Mouse (Mus musculus) MEL (cell line): Measurements from ENCODE around the gene 1700010B08Rik. TPM values are rescaled to one million over a fixed set of nuclear protein-coding genes. Genes with fewer than 3 reads are reported as not detected.

Source experiments
- DNase-seq: peaks from one replicate; pipeline ENCODE4 v3.0.0; 2011; ENCODE audit warnings: low read depth, low spot score
- H3K27ac ChIP-seq: 2 replicates; pipeline ENCODE4 v1.5.1; 2012; ENCODE audit warnings: low read depth, mild to moderate bottlenecking, control low read depth, low read length, moderate library complexity; ENCODE audit not compliant: control insufficient read depth
- H3K27me3 ChIP-seq, 2 experiments: fragments of 150-350 bp in 1 of 2; sonication (generic) in 1 of 2; 2 replicates each; pipeline ENCODE4 v1.6.1; 2012; ENCODE audit warnings: low read length in 2 of 2, mild to moderate bottlenecking in 2 of 2, improper control_type of control experiment in 1 of 2, moderate library complexity in 1 of 2; ENCODE audit not compliant: insufficient read depth in 2 of 2, control insufficient read depth in 1 of 2
- H3K36me3 ChIP-seq, 2 experiments: 2 replicates each; pipeline ENCODE4 v1.6.1; 2012 to 2014; ENCODE audit warnings: low read length in 2 of 2, improper control_type of control experiment in 1 of 2, inconsistent platforms in 1 of 2, mild to moderate bottlenecking in 1 of 2; ENCODE audit not compliant: insufficient read depth in 2 of 2, control insufficient read depth in 1 of 2
- H3K4me1 ChIP-seq, 2 experiments: fragments of 150-350 bp in 1 of 2; sonication (generic) in 1 of 2; 2 replicates each; pipeline ENCODE4 v1.6.1; 2012; ENCODE audit warnings: low read length in 2 of 2, improper control_type of control experiment in 1 of 2, mild to moderate bottlenecking in 1 of 2; ENCODE audit not compliant: insufficient read depth in 2 of 2, control insufficient read depth in 1 of 2
- H3K4me3 ChIP-seq, 2 experiments: fragments of 150-350 bp in 1 of 2; sonication (generic) in 1 of 2; 2 replicates each; pipeline ENCODE4 v1.5.1; 2012; ENCODE audit warnings: low read depth in 2 of 2, low read length in 2 of 2, mild to moderate bottlenecking in 2 of 2, moderate library complexity in 2 of 2, control low read depth in 1 of 2, improper control_type of control experiment in 1 of 2; ENCODE audit not compliant: control insufficient read depth in 1 of 2, insufficient read depth in 1 of 2
- H3K79me2 ChIP-seq: 2 replicates; pipeline ENCODE4 v1.6.1; 2012; ENCODE audit warnings: mild to moderate bottlenecking, low read length, moderate library complexity; ENCODE audit not compliant: control insufficient read depth, poor library complexity, insufficient read depth
- H3K9ac ChIP-seq: 2 replicates; pipeline ENCODE4 v1.6.1; 2012; ENCODE audit warnings: low read depth, mild to moderate bottlenecking, control low read depth, low read length, moderate library complexity; ENCODE audit not compliant: control insufficient read depth, poor library complexity, severe bottlenecking
- H3K9me3 ChIP-seq: fragments of 150-350 bp; sonication (generic); replicated peaks from 2 replicates; pipeline ENCODE4 v1.6.1; 2012; ENCODE audit warnings: mild to moderate bottlenecking, low read length, improper control_type of control experiment, moderate library complexity; ENCODE audit not compliant: insufficient read depth
- BHLHE40 ChIP-seq: IDR thresholded peaks from 2 replicates; pipeline ENCODE4 v1.6.1; 2012; ENCODE audit warnings: low read depth, mild to moderate bottlenecking, inconsistent platforms, low read length, improper control_type of control experiment, borderline replicate concordance
- CHD1 ChIP-seq: IDR thresholded peaks from 2 replicates; pipeline ENCODE4 v1.6.1; 2012; ENCODE audit warnings: low read depth, mild to moderate bottlenecking, inconsistent platforms, low read length, improper control_type of control experiment
- CHD2 ChIP-seq: IDR thresholded peaks from 2 replicates; pipeline ENCODE4 v1.6.1; 2011; ENCODE audit warnings: low read length, improper control_type of control experiment
- CTCF ChIP-seq, 3 experiments: IDR thresholded peaks in 2 of 3; conservative IDR thresholded peaks in 1 of 3; 2 replicates each; pipeline ENCODE4 v1.5.1; 2011 to 2012; ENCODE audit warnings: low read length in 3 of 3, low read depth in 2 of 3, mild to moderate bottlenecking in 2 of 3, improper control_type of control experiment in 1 of 3, inconsistent platforms in 1 of 3, mixed read lengths in 1 of 3, moderate library complexity in 1 of 3; ENCODE audit not compliant: control insufficient read depth in 1 of 3, insufficient read depth in 1 of 3, poor library complexity in 1 of 3, severe bottlenecking in 1 of 3
- EP300 ChIP-seq, 2 experiments: IDR thresholded peaks; 2 replicates each; pipeline ENCODE4 v1.6.1; 2011; ENCODE audit warnings: improper control_type of control experiment in 2 of 2, low read length in 2 of 2, low read depth in 1 of 2, mild to moderate bottlenecking in 1 of 2
- ETS1 ChIP-seq: IDR thresholded peaks from 2 replicates; pipeline ENCODE4 v1.6.1; 2012; ENCODE audit warnings: low read depth, mild to moderate bottlenecking, inconsistent platforms, low read length, improper control_type of control experiment, moderate library complexity
- GABPA ChIP-seq: IDR thresholded peaks from 2 replicates; pipeline ENCODE4 v1.6.1; 2012; ENCODE audit warnings: low read depth, mild to moderate bottlenecking, inconsistent platforms, low read length, improper control_type of control experiment, moderate library complexity
- GATA1 ChIP-seq: IDR thresholded peaks from 2 replicates; pipeline ENCODE4 v1.6.1; 2011; ENCODE audit warnings: low read depth, low read length, improper control_type of control experiment
- JUND ChIP-seq: IDR thresholded peaks from 2 replicates; pipeline ENCODE4 v1.6.1; 2011; ENCODE audit warnings: low read depth, mild to moderate bottlenecking, improper control_type of control experiment, low read length
- MAZ ChIP-seq: IDR thresholded peaks from 2 replicates; pipeline ENCODE4 v1.6.1; 2012; ENCODE audit warnings: low read depth, mild to moderate bottlenecking, inconsistent platforms, low read length, improper control_type of control experiment
- MXI1 ChIP-seq: IDR thresholded peaks from 2 replicates; pipeline ENCODE4 v1.6.1; 2011; ENCODE audit warnings: mild to moderate bottlenecking, low read depth, low read length, improper control_type of control experiment
- MYB ChIP-seq: IDR thresholded peaks from 2 replicates; pipeline ENCODE4 v1.6.1; 2011; ENCODE audit warnings: mild to moderate bottlenecking, low read depth, low read length, improper control_type of control experiment
- MYC ChIP-seq: IDR thresholded peaks from 2 replicates; pipeline ENCODE4 v1.6.1; 2011; ENCODE audit warnings: low read depth, mild to moderate bottlenecking, low read length, improper control_type of control experiment, moderate library complexity
- NELFE ChIP-seq: IDR thresholded peaks from 2 replicates; pipeline ENCODE4 v1.6.1; 2011; ENCODE audit warnings: low read depth, low read length, improper control_type of control experiment
- NRF1 ChIP-seq: IDR thresholded peaks from 2 replicates; pipeline ENCODE4 v1.6.1; 2014; ENCODE audit warnings: low read depth, mild to moderate bottlenecking, inconsistent platforms, low read length, improper control_type of control experiment, moderate library complexity; ENCODE audit not compliant: poor library complexity, insufficient read depth, severe bottlenecking
- POLR2A ChIP-seq, 2 experiments: IDR thresholded peaks; 2 replicates each; pipeline ENCODE4 v1.6.1; 2011 to 2012; ENCODE audit warnings: low read length in 2 of 2, mild to moderate bottlenecking in 2 of 2, control low read depth in 1 of 2, improper control_type of control experiment in 1 of 2, low read depth in 1 of 2, moderate library complexity in 1 of 2; ENCODE audit not compliant: control insufficient read depth in 1 of 2, insufficient read depth in 1 of 2, poor library complexity in 1 of 2
- POLR2AphosphoS2 ChIP-seq: IDR thresholded peaks from 2 replicates; pipeline ENCODE4 v1.6.1; 2011; ENCODE audit warnings: low read length, improper control_type of control experiment
- POLR2AphosphoS5 ChIP-seq: IDR thresholded peaks from 2 replicates; pipeline ENCODE4 v1.6.1; 2012; ENCODE audit warnings: low read depth, borderline replicate concordance, mild to moderate bottlenecking, inconsistent platforms, low read length, moderate library complexity, mixed read lengths
- RAD21 ChIP-seq: IDR thresholded peaks from 2 replicates; pipeline ENCODE4 v1.6.1; 2011; ENCODE audit warnings: mild to moderate bottlenecking, low read depth, low read length, improper control_type of control experiment
- SIN3A ChIP-seq: IDR thresholded peaks from 2 replicates; pipeline ENCODE4 v1.6.1; 2012; ENCODE audit warnings: low read length, improper control_type of control experiment, inconsistent platforms
- SMC3 ChIP-seq: IDR thresholded peaks from 2 replicates; pipeline ENCODE4 v1.6.1; 2011; ENCODE audit warnings: low read depth, low read length, improper control_type of control experiment
- TAL1 ChIP-seq: IDR thresholded peaks from 2 replicates; pipeline ENCODE4 v1.6.1; 2012; ENCODE audit warnings: mild to moderate bottlenecking, inconsistent platforms, low read length, moderate library complexity, mixed read lengths
- TBP ChIP-seq: IDR thresholded peaks from 2 replicates; pipeline ENCODE4 v1.8.0; 2011; ENCODE audit warnings: low read depth, low read length, improper control_type of control experiment
- USF1 ChIP-seq: IDR thresholded peaks from 2 replicates; pipeline ENCODE4 v1.6.1; 2014; ENCODE audit warnings: low read depth, mild to moderate bottlenecking, inconsistent platforms, low read length, improper control_type of control experiment, moderate library complexity
- ZC3H11A ChIP-seq: IDR thresholded peaks from 2 replicates; pipeline ENCODE4 v1.6.1; 2012; ENCODE audit warnings: low read depth, mild to moderate bottlenecking, inconsistent platforms, low read length, improper control_type of control experiment
- ZKSCAN1 ChIP-seq: IDR thresholded peaks from 2 replicates; pipeline ENCODE4 v1.6.1; 2012; ENCODE audit warnings: low read depth, mild to moderate bottlenecking, inconsistent platforms, low read length, improper control_type of control experiment, moderate library complexity
- ZMIZ1 ChIP-seq: IDR thresholded peaks from 2 replicates; pipeline ENCODE4 v1.6.1; 2012; ENCODE audit warnings: low read depth, mild to moderate bottlenecking, inconsistent platforms, low read length, improper control_type of control experiment, moderate library complexity
- ZNF384 ChIP-seq: IDR thresholded peaks from 2 replicates; pipeline ENCODE4 v1.6.1; 2012; ENCODE audit warnings: low read depth, mild to moderate bottlenecking, inconsistent platforms, low read length, improper control_type of control experiment
- polyA plus RNA-seq, 2 experiments: library from polyadenylated mRNA; stranded (reverse) in 1 of 2; unstranded in 1 of 2; fragments of >175 nt in 1 of 2; fragments of >200 nt in 1 of 2; gene quantifications; 2 replicates each; pipeline versions ENCODE4 v1.2.1 to v1.2.4; 2012; ENCODE audit warnings: low replicate concordance in 2 of 2, low read depth in 1 of 2; ENCODE audit not compliant: insufficient read length in 2 of 2, insufficient read depth in 1 of 2, missing spikeins in 1 of 2
- total RNA-seq: library from RNA; depleted of rRNA; stranded (reverse); fragments of 300-350 nt; gene quantifications from 2 replicates; pipeline ENCODE4 v1.2.3, GENCODE M21; 2012

Gene 1700010B08Rik
- total and polyA plus RNA-seq, 3 experiments = not detected

DNA sequence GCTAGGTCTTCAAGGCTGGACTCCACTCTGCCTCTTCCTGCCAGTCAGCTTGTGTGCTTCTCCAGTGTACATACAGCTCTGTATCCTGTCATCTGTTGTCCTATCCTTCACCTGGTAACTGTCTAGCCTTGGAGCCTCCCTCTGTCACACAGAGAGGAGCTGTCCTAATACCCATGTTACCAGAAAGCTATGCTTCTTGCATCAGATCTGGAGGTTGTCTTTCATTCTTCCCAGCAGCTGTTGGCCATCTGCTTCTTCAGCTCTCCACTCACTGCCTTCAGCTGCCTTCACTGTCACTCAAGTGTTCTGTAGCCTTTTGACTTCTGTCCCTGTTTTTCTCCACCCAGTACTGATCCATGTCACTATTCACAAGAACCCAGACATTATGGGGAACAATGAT lies 29.4 kb upstream of the 1700010B08Rik start:
- no peaks in the 10 kb centered on the region for H3K27me3 ChIP-seq
- H3K79me2 ChIP-seq = no peaks in the 10 kb centered on the region
- no peak overlapping the region for H3K4me3 ChIP-seq
- no peak overlapping the region for H3K9ac ChIP-seq
- peaks cover 0 to 10% of the 10 kb centered on the region in 2 experiments; a peak in 2 of 4 replicates for H3K36me3 ChIP-seq
- H3K27ac ChIP-seq = no peak overlapping the region
- TF ChIP-seq CHD2 = no peak
- TF ChIP-seq BHLHE40 = no peak
- TF ChIP-seq EP300 (IDR thresholded peaks at IDR 0.05; ENCODE audit: low read depth in 1 of 2, low read length in 2 of 2) = no peak
- no peaks in the 10 kb centered on the region for H3K9me3 ChIP-seq
- H3K4me1 ChIP-seq = no peaks in the 10 kb centered on the region
- no peak for DNase-seq

DNA sequence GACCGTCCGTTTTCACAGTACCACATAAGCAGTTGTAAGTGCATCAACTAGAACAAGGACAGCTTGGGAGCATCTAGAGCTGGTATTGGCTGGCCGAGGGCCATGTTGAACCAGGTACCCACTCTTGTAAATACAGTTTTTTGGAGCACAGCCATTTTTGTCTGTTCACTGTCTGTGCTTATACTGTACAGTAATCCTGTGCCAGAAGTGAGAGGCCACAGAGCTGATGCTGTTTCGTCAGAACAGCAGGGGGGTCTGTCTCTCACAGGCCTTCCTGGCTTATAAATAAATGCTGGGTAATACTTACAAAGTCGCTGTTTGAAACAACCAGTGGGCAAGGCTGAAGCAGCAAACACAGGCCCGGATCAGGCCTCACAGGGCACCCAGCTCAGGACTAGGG lies 27.5 kb upstream of the 1700010B08Rik start:
- H3K79me2 ChIP-seq = no peaks in the 10 kb centered on the region
- no peaks in the 10 kb centered on the region for H3K27me3 ChIP-seq
- no peaks in the 10 kb centered on the region for H3K4me1 ChIP-seq
- peaks cover 0 to 14% of the 10 kb centered on the region in 2 experiments; a peak in 2 of 4 replicates for H3K36me3 ChIP-seq
- no peaks in the 10 kb centered on the region for H3K9me3 ChIP-seq
- H3K4me3 ChIP-seq = no peak overlapping the region
- H3K27ac ChIP-seq = no peak overlapping the region
- H3K9ac ChIP-seq = no peak overlapping the region
- DNase-seq = no peak
- TF ChIP-seq MYB = no peak
- TF ChIP-seq ZC3H11A = no peak
- no peak for TF ChIP-seq ETS1
- no peak for TF ChIP-seq USF1
- TF ChIP-seq CHD2 = no peak
- TF ChIP-seq ZMIZ1 = no peak
- TF ChIP-seq CHD1 = no peak
- TF ChIP-seq CTCF (IDR thresholded peaks at IDR 0.05 in 2 of 3, conservative IDR thresholded peaks at IDR 0.05 in 1 of 3; ENCODE audit: control insufficient read depth in 1 of 3, insufficient read depth in 1 of 3, low read depth in 2 of 3, low read length in 3 of 3, poor library complexity in 1 of 3, severe bottlenecking in 1 of 3) = no peak
- TF ChIP-seq GATA1 = no peak
- TF ChIP-seq RAD21 = no peak
- TF ChIP-seq JUND = no peak
- TF ChIP-seq TAL1 = no peak
- TF ChIP-seq MYC = no peak
- TF ChIP-seq ZNF384 = no peak

DNA sequence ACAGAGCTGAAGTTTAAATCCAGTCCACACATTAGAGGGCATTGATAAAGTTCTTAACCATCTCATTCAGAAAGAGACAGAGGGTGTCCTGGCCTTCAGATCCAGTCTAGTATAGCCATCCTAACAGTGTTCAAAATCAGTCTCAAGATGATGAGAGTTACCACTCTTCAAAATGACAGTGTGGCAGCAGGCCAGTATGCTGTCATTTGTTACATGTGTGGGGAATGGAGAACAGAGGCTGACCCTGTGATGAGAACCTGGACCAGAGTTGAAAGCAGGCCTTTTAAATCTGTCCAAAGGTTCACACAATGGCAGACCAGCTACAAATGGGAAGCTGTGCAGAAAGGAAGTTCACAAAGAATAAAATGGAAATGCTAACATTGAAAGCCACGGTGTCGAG lies 26.5 kb upstream of the 1700010B08Rik start:
- no peaks in the 10 kb centered on the region for H3K27me3 ChIP-seq
- no peaks in the 10 kb centered on the region for H3K9me3 ChIP-seq
- no peaks in the 10 kb centered on the region for H3K4me1 ChIP-seq
- H3K9ac ChIP-seq = no peak overlapping the region
- DNase-seq = no peak
- no peak overlapping the region for H3K4me3 ChIP-seq
- H3K36me3 ChIP-seq = peaks cover 0 to 14% of the 10 kb centered on the region in 2 experiments; a peak in 2 of 4 replicates
- H3K79me2 ChIP-seq = no peaks in the 10 kb centered on the region
- no peak overlapping the region for H3K27ac ChIP-seq
- no peak for TF ChIP-seq GABPA
- no peak for TF ChIP-seq SMC3
- TF ChIP-seq NRF1 = no peak
- no peak for TF ChIP-seq MYC
- no peak for TF ChIP-seq POLR2A (IDR thresholded peaks at IDR 0.05; ENCODE audit: control insufficient read depth in 1 of 2, insufficient read depth in 1 of 2, low read depth in 1 of 2, low read length in 2 of 2, poor library complexity in 1 of 2)
- no peak for TF ChIP-seq USF1
- TF ChIP-seq NELFE = no peak
- TF ChIP-seq MXI1 = no peak
- TF ChIP-seq SIN3A = no peak
- no peak for TF ChIP-seq TBP
- TF ChIP-seq MYB = no peak
- no peak for TF ChIP-seq POLR2AphosphoS2
- no peak for TF ChIP-seq ZKSCAN1
- TF ChIP-seq ZNF384 = no peak
- no peak for TF ChIP-seq MAZ
- no peak for TF ChIP-seq POLR2AphosphoS5
